Mouse (Mus musculus): ENCODE data around the gene Tubd1. TPM values are rescaled to one million over a fixed set of nuclear protein-coding genes. Genes with fewer than 3 reads are reported as not detected.

The Tubd1 gene
- polyA plus RNA-seq, 1 experiment from 2014 or later, result 8.9 TPM

- Histone ChIP-seq H3K36me3 (peaks cover 6% of the 10 kb centered on the region; the same call in 1 of the 2 replicates), H3K9me3 (no peaks in the 10 kb centered on the region), H3K27me3 (no peaks in the 10 kb centered on the region), H3K9ac (replicated peaks) (no peak overlapping the region), H3K4me3 (no peak overlapping the region), H3K4me1 (peaks cover 6% of the 10 kb centered on the region; the same call in 1 of the 2 replicates), H3K4me2 (replicated peaks) (no peak overlapping the region), H3K27ac (replicated peaks) (no peak overlapping the region)
- no peak for ATAC-seq (replicated peaks)
- 91% methylated on average over 9 of the region's 9 CpGs for WGBS
These were observed 35.7 kb downstream of the Tubd1 start for GRCm38 (mm10) chr11:86580319-86581113.

- ATAC-seq (replicated peaks), result no peak
- Histone ChIP-seq H3K27ac (replicated peaks) (no peak overlapping the region), H3K9ac (replicated peaks) (no peak overlapping the region), H3K4me1 (peaks cover 6% of the 10 kb centered on the region; the same call in 1 of the 2 replicates), H3K9me3 (no peaks in the 10 kb centered on the region), H3K27me3 (no peaks in the 10 kb centered on the region), H3K4me2 (replicated peaks) (no peak overlapping the region), H3K36me3 (peaks cover 6% of the 10 kb centered on the region; the same call in 1 of the 2 replicates), H3K4me3 (no peak overlapping the region)
- WGBS, result 73% methylated on average over 11 of the region's 11 CpGs
These were observed 36.5 kb downstream of the Tubd1 start for GRCm38 (mm10) chr11:86581250-86581753.

GRCm38 (mm10) chr11:86581943-86582542, 37.3 kb downstream of the Tubd1 start:
- Histone ChIP-seq H3K9ac (replicated peaks) (no peak overlapping the region), H3K9me3 (no peaks in the 10 kb centered on the region), H3K4me2 (replicated peaks) (no peak overlapping the region), H3K27ac (replicated peaks) (no peak overlapping the region), H3K27me3 (no peaks in the 10 kb centered on the region), H3K4me3 (no peak overlapping the region), H3K36me3 (peaks cover 6% of the 10 kb centered on the region; the same call in 1 of the 2 replicates), H3K4me1 (peaks cover 7% of the 10 kb centered on the region)
- no peak for ATAC-seq (replicated peaks)
- 93% methylated on average over 12 of the region's 12 CpGs for WGBS

- Histone ChIP-seq H3K36me3 (peaks cover 6% of the 10 kb centered on the region; the same call in 1 of the 2 replicates), H3K4me1 (peaks cover 12% of the 10 kb centered on the region), H3K27me3 (no peaks in the 10 kb centered on the region), H3K9ac (replicated peaks) (no peak overlapping the region), H3K9me3 (no peaks in the 10 kb centered on the region), H3K27ac (replicated peaks) (no peak overlapping the region), H3K4me3 (no peak overlapping the region), H3K4me2 (replicated peaks) (no peak overlapping the region)
- no peak for ATAC-seq (replicated peaks)
- 88% methylated on average over 7 of the region's 7 CpGs for WGBS
These were observed 37.9 kb downstream of the Tubd1 start for GRCm38 (mm10) chr11:86582543-86583260.

GRCm38 (mm10) chr11:86583313-86583825, 38.6 kb downstream of the Tubd1 start:
- Histone ChIP-seq H3K9ac (replicated peaks) (no peak overlapping the region), H3K27ac (replicated peaks) (no peak overlapping the region), H3K9me3 (no peaks in the 10 kb centered on the region), H3K27me3 (no peaks in the 10 kb centered on the region), H3K4me3 (no peak overlapping the region), H3K4me2 (replicated peaks) (no peak overlapping the region), H3K4me1 (peaks cover 12% of the 10 kb centered on the region), H3K36me3 (peaks cover 6% of the 10 kb centered on the region; the same call in 1 of the 2 replicates)
- ATAC-seq (replicated peaks), result no peak
- WGBS, result 93% methylated on average over 3 of the region's 3 CpGs

GRCm38 (mm10) chr11:86583990-86584897, 39.5 kb downstream of the Tubd1 start:
- Histone ChIP-seq H3K9ac (replicated peaks) (no peak overlapping the region), H3K4me3 (no peak overlapping the region), H3K27me3 (no peaks in the 10 kb centered on the region), H3K9me3 (no peaks in the 10 kb centered on the region), H3K27ac (replicated peaks) (no peak overlapping the region), H3K4me2 (replicated peaks) (no peak overlapping the region), H3K4me1 (peaks cover 12% of the 10 kb centered on the region), H3K36me3 (peaks cover 6% of the 10 kb centered on the region; the same call in 1 of the 2 replicates)
- WGBS, result 90% methylated on average over 14 of the region's 14 CpGs
- ATAC-seq (replicated peaks), result no peak

- H3K4me3 ChIP-seq, result no peak overlapping the region
- no peak overlapping the region for H3K27ac ChIP-seq (replicated peaks)
- no peak for ATAC-seq (replicated peaks)
- no peaks in the 10 kb centered on the region for H3K27me3 ChIP-seq
- peaks cover 7% of the 10 kb centered on the region for H3K4me1 ChIP-seq
- H3K9ac ChIP-seq (replicated peaks), result no peak overlapping the region
- peaks cover 6% of the 10 kb centered on the region; the same call in 1 of the 2 replicates for H3K36me3 ChIP-seq
- H3K9me3 ChIP-seq, result no peaks in the 10 kb centered on the region
- H3K4me2 ChIP-seq (replicated peaks), result no peak overlapping the region
- 66% methylated on average over 7 of the region's 7 CpGs for WGBS
These were observed 40.3 kb downstream of the Tubd1 start for GRCm38 (mm10) chr11:86584898-86585597.

GRCm38 (mm10) chr11:86585598-86585984, 40.8 kb downstream of the Tubd1 start:
- no peak overlapping the region for H3K4me3 ChIP-seq
- no peak overlapping the region for H3K27ac ChIP-seq (replicated peaks)
- no peaks in the 10 kb centered on the region for H3K9me3 ChIP-seq
- H3K27me3 ChIP-seq, result no peaks in the 10 kb centered on the region
- ATAC-seq (replicated peaks), result no peak
- peaks cover 6% of the 10 kb centered on the region; the same call in 1 of the 2 replicates for H3K36me3 ChIP-seq
- H3K4me1 ChIP-seq, result peaks cover 6% of the 10 kb centered on the region; the same call in 1 of the 2 replicates
- 41% methylated on average over 3 of the region's 3 CpGs for WGBS
- no peak overlapping the region for H3K4me2 ChIP-seq (replicated peaks)
- no peak overlapping the region for H3K9ac ChIP-seq (replicated peaks)

- Histone ChIP-seq H3K27me3 (no peaks in the 10 kb centered on the region), H3K4me2 (replicated peaks) (no peak overlapping the region), H3K4me3 (no peak overlapping the region), H3K27ac (replicated peaks) (no peak overlapping the region), H3K4me1 (peaks cover 6% of the 10 kb centered on the region; the same call in 1 of the 2 replicates), H3K9me3 (no peaks in the 10 kb centered on the region), H3K36me3 (peaks cover 6% of the 10 kb centered on the region; the same call in 1 of the 2 replicates), H3K9ac (replicated peaks) (no peak overlapping the region)
- no peak for ATAC-seq (replicated peaks)
- 27% methylated on average over 12 of the region's 12 CpGs for WGBS
These were observed 41.5 kb downstream of the Tubd1 start for GRCm38 (mm10) chr11:86586177-86586867.

All from forebrain, embryonic 15.5 days (tissue).